Mouse (Mus musculus) left cerebral cortex, postnatal 10 days (tissue): Measurements from ENCODE around the gene Gcsh. TPM values are rescaled to one million over a fixed set of nuclear protein-coding genes. Genes with fewer than 3 reads are reported as not detected.
A peak's percentile ranks its signal among the peaks of the same experiment; 100 is the strongest.

ENCODE experiments used
- DNase-seq, 2 experiments: peaks; one replicate each; pipeline ENCODE4 v3.0.0; 2021 to 2022; ENCODE audit warnings: low spot score in 2 of 2, mixed read lengths in 1 of 2; ENCODE audit errors: extremely low spot score in 1 of 2
- intact Hi-C: fragments of 180-260 bp; cut with DNase I; formaldehyde crosslinking; loops from one replicate; pipeline ENCODE4 v1.15.1; 2025
- total RNA-seq, 2 experiments: library from RNA; stranded (reverse); gene quantifications; 2 replicates each; pipeline ENCODE4 v1.2.3; 2021

The Gcsh gene
- total RNA-seq, 2 experiments from 2014 or later: 43.3 to 43.7 TPM

DNA sequence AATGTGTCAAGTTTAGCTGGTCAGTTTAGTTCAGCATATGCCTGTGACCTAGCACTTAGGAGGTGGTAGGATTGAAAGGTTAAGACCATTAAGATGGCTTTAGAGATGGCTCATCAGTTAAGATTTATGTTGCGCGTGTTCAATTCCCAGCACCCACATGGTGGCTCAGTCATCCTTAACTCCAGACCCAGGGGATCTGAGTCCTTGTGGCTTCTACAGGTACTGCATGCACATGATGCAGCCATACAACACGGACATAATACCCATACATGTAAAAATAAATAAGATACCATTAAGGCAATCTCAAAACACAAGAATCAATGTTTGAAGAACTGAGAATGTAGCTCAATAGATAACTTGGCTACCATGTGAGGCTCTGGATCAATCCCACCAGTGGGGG is 3.5 kb downstream of the Gcsh start:
- intact Hi-C loops: loop anchor here (10.0 kb wide), 1 partner anchor 485 kb away; no protein-coding TSS in a partner anchor
- no peak for DNase-seq

DNA sequence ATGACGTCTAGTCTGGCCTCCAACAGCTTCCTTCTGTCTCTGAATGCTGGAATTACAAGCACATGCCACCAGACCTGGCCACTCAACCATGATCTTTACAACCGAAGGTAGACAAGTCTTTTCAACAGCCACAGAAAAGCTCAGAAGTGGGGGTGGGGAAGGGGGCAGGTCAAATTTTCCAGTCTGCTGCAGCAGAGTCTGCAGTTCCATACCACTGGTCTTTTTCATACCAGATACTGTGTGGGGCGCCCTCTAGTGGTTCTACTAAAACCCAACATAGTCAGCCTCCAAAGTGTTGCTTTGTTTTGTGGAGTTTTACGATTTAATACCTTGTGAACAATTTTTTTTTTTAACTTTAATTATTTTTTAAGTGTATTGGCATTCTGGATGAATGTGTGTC is 13.2 kb downstream of the Gcsh start:
- DNase-seq: peak; percentile 55 to 63
- intact Hi-C loops: no loop called here

DNA sequence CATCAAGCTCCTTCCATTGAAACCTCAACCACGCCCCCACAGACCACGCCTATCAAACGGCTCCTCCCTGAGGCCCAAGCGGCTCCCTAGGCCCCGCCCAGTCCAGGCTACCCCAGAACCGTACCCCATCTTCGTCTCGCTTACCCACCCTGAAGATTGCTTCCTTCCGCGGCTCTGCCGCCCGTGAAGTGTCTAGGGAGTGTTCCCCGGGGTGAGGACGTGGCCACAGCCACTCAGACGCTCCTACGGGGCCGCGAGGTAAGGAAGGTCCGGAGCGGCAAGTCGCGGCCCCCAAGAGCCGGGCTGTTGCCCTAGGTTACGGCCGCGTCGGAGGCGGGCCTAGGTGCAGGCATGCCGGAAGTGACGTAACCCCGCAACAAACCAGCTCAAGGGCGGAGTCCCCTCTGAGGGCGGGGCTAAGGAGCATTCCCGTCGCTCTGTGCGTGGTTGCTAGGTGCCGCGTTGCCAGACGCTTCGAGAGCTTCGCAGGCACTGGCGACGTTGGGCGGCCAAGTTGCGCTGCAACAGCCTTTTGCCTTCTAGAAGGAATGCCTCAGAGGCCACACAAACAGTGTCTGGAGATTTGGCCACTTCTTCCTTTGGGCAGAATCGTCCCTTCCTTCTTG is 14.6 kb downstream of the Gcsh start, which contains the start of gene 1700030J22Rik:
Gene 1700030J22Rik (minus strand): TSS at position 329 of the 626 bp plus-strand sequence.
- intact Hi-C loops: loop anchor here (5.0 kb wide), 1 partner anchor 36 kb away; the partner anchor contains the start of gene Atmin
- DNase-seq: peak; percentile 97 to 99

DNA sequence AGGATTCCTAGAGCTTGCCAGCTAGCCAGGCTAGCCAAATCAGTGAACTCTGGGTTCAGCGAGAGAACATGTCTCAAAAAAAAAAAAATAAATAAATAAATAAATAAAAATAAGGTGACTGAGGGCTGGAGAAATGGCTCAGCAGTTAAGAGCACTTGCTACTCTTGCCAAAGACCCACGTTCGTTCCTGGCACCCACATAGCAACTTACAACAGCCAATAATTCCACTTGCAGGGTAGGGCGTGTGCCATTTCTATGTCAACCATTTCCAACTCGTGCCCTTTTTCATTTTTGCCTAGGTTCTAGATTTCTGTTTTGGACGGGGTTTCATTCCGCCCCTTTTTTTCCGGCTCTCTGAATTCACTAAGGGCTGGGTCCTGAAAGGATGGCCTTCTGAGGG is 15.3 kb downstream of the Gcsh start:
- no peak for DNase-seq
- intact Hi-C loops: loop anchor here (5.0 kb wide), 1 partner anchor 36 kb away; the partner anchor contains the start of gene Atmin

DNA sequence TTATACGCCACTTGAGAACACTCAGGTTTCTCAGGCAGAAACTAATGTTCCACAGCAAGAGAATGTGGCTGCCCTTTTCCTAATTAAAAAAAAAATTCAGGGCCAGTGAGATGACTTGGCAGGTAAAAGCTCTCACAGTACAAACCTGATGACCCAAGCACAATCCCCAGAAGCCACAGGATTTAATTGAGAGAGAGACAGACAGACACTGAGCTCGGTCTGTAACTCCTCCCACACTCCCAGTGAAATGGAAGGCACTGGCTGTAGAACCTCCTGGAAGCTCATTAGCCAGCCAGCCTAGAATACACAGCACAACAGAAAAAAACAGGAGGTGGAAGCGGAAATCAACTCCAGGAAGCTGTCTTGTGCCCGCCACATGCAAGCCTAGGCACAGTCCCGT is 17.7 kb downstream of the Gcsh start:
- intact Hi-C loops: loop anchor here (5.0 kb wide), 1 partner anchor 33 kb away; the partner anchor contains the start of gene Atmin

DNA sequence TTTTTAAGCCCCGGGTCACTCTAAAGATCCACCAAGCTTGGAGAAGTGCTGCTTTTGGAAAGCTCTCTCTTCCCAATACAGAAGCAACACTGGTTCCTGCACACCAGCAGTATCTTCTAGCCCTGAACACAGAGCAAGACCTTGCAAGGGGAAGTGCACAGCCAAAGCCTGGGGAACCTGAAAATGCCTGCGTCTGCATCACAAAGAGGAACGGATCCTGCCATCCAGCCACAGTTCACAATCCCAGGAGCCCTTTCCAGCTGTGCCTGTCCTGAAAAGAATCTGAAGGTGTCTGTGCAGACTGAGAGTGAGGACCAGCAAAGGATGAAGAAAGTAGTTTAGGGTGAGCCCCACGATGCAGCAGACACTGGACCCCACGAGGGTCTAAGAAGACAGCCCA is 18.3 kb downstream of the Gcsh start:
- intact Hi-C loops: loop anchor here (5.0 kb wide), 1 partner anchor 33 kb away; the partner anchor contains the start of gene Atmin
- no peak for DNase-seq

More for the DNA sequence above, 17.7 kb downstream of the Gcsh start:
- no peak for DNase-seq

DNA sequence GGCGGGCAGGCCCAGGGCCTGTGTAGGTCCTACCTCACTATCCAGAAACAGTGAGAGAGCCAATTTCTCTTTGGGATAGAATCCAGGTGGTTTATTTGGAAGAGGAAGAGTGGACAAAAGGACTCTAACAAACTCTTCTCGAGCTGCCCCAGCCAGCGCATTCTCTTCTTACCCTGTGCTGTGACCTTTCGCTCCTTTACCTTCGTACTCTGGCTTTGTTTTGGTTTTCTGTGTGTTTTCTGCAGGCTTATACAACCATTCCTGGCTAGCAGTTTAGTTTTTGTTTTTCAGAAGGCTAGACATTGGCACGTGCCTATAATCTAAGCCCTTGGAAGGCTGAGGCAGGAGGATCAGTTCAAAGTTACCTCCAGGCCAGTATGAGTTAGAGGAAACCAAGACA is 23.8 kb downstream of the Gcsh start:
- intact Hi-C loops: no loop called here
- no peak for DNase-seq

DNA sequence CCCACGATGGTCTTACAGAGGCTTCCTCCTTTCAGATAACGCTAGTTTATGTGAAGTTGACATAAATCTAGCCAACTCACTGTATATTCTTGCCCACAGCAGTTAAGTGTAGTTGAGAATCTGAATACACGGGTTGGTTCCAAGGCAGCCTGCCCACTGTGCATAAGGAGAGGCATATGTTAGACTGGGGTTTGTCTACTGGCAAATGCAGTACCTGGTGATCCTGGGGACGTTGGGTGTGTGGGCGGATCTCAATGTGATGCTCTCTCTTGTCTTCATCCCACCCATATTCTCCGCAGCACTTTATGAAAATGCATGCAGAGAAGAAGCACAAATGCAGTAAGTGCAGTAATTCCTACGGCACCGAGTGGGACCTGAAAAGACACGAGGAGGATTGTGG is 38.9 kb downstream of the Gcsh start:
- DNase-seq: peak; percentile 62 to 70
- intact Hi-C loops: no loop called here

DNA sequence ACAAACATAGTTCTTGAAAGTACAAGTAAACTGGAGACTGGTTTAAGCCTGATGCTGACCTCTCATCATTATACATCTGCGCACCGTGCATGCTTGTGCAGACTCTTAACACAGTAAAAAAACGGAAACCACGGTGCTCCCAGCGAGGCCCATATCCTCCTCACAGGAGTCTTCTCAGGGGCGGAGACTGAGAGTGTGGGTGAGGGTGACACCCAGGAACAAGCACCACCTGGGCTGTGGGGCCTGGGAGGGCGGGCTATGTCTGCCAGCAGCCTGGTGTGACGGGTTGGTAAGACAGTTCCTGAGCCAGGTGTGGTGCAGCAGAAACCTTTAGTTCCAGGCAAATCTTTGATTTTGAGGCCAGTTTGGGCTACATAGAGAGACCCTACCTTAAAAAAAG is 40.9 kb downstream of the Gcsh start:
- intact Hi-C loops: no loop called here
- no peak for DNase-seq

DNA sequence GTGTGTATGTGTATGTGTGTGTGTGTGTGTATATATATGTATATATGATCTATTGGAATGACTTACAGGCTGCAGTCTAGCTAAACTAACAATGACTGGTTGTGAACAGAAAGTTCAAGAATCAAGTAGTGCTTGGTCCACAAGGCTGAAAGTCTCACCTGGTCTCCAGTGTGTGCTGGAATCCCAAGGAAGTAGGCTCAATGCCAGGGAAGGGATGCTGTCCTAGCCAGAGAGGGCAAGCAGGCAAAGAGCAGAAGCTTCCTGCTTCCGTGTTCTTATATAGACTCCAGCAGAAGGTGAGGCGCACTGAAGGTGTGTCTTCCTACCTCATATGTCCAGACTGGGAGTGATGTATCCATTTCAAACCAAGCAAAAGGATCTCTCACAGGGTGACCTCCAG is 41.6 kb downstream of the Gcsh start:
- DNase-seq: no peak
- intact Hi-C loops: no loop called here

DNA sequence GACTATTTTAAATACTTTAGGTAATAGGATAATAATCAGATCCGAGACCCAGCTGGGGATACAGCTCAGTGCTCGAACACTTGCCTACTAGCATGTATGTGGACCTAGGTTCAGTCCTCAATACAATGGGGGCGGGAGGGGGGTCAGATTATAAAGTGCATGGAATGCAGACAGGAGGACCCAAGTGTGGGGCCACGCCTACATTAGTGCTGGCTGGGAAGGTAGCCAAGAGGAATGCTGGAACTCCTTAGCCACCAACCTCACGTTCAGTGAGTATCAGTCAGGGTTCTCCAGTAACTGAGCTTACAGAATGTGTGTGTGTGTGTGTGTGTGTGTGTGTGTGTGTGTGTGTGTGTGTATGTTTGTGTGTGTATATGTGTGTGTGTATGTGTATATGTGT is 42.0 kb downstream of the Gcsh start:
- no peak for DNase-seq
- intact Hi-C loops: no loop called here

DNA sequence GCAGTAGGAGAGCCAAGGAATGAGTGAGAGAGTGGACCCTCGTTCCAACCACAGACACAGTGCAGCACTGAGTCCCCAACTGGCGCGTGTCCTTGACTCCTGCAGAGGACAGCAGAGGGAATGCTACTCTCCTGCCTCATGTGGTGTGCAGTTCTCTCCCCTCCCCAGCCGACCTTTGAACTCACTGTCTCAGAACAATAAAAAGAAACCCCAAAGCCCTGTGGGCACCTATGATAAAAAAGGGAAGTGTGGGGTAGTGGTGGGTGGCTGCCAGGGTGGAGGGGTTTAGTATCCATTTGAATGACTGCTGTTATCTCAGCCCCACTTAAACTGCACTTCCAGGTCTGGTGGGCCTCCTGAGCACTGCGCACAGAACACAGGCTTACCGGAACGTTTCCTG is 45.7 kb downstream of the Gcsh start:
- DNase-seq: no peak
- intact Hi-C loops: no loop called here

DNA sequence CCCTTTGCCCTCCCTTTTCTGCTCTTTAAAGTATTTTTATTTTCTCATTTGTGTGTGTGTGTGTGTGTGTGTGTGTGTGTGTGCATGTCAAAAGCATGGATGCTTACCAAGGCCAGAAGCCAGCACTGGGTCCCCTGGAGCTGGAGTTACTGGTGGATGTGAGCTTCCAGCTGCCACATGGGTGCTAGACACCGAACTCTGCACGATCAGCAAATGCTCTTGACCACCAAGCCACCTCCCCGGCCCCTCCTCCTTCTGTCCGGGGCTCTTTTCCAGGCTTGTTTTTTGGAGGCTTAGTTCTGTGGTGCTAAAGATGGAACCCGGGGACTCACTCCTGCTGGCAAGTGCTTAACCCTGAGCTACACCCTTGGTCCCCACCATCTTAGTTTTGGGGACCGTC is 46.5 kb downstream of the Gcsh start:
- intact Hi-C loops: no loop called here
- DNase-seq: no peak

DNA sequence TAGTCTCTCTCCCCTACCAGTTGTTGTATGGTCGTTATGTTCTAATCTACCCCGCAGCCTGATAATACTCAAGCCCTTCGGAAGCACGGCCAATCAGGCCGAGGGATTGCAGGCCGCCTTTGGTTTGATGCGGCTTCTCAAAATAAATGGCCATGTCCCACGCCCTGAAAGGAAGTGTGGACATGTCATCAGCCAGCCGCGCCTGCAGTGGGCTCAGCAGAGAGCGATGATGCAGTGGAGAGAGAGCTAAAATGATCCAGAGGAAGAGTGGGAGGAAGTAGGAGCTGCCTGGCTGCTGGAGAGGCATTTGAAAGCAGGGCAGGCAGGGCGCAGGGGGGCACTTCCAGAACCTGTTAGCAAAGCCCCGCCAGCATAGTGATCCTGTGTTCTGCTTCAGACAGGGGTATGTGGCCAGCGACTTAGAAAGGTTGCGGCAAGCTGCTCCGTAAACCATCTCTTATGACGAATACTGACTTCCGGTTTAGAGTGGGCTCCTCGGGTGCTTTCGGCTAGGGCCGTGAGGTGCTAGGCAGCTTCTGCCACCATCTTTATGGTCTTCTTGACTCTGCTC is 47.0 kb downstream of the Gcsh start:
- DNase-seq: peak in 1 of 2 experiments; percentile 39

DNA sequence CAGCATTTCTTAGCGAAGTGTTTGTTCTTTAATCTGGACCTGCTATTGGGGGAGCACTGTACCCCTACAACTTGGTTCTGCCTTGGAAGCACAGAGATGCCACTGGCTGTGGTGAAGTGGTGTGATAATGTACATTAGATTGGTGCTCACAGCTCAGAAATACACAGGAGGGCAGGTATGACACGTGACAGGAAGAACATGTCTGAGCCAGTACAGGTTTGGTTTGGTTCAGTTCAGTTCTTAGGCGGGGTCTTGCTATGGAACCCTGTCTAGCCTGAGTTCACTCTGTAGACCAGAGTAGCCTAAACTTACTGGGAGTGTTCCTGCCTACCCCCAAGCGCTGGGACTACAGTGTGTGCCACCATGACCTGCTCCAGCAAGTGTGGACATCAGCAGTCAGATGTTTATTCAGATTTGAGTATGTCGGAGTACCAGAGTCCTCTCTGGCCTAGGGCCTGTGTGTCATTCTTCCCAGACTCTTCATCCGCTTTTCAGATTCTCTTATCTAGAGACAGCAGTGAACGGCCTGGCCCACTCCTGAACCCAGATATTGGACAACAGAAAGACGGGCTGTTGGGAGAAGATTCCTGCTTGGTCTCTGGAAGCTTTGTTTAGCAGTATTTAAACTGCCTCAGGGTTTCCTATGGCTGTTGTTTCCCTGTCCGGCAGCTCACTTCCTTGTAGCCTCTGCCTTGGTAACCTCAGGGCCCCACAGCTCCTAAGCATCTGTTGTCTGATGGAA is 48.0 kb downstream of the Gcsh start:
- no peak for DNase-seq
- intact Hi-C loops: no loop called here

More for the DNA sequence above, 47.0 kb downstream of the Gcsh start:
- intact Hi-C loops: no loop called here

DNA sequence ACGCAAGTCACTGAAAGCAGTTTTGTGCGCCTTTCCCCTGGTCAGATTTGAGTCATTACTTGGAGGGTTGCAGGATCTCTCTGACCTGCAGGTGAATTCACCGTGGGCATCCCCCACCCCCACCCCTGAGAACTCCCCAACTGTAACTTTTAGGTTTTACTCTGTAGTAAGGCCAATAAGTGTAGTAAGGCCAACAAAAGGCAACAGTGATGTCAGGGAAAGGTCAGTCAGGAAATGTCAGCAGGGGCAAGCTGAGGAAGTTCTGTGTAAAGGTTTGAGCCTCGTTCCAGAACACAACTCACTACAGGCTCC is 49.0 kb downstream of the Gcsh start:
- intact Hi-C loops: loop anchor here (5.0 kb wide), 1 partner anchor 33 kb away; the partner anchor contains the start of gene 1700030J22Rik
- no peak for DNase-seq

DNA sequence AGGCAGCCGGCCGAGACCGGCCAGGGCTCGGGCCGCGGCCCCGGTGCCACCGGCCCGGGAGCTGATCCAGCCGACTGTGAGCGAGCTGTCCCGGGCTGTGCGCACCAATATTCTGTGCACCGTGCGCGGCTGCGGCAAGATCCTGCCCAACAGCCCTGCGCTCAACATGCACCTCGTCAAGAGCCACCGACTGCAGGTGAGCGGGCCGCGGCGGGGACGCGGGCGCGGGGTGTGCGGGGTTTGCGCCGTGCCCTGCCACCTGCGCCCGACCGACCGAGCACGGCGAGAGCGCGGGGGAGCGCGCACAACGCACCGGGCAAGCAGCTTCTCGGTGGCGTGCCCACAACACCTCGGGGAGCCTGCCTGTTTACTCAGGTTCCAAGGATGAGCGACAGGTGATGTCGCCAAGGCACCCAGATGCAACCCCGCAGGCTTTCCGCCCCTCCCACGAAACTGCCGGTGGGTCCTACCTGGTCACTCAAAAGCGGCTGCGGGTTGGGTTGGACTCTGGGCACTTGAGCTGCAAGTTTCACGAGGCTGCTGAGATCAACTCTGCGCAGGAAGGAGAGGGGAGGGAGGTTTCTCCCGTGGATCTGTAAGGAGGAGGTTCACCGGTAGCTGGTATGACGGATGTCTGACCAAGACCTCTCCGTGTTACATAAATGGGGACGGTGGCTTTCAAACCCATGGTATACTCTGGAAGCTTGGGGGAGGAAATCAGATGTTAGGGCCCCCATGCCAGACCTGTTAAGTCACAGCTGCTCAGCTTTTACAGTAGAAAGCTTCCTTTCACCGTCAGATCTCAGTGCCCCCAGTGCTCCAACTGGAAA is 49.6 kb downstream of the Gcsh start:
- intact Hi-C loops: loop anchor here (5.0 kb wide), 1 partner anchor 34 kb away; the partner anchor contains the start of gene 1700030J22Rik
- DNase-seq: peak; percentile 12 to 47

DNA sequence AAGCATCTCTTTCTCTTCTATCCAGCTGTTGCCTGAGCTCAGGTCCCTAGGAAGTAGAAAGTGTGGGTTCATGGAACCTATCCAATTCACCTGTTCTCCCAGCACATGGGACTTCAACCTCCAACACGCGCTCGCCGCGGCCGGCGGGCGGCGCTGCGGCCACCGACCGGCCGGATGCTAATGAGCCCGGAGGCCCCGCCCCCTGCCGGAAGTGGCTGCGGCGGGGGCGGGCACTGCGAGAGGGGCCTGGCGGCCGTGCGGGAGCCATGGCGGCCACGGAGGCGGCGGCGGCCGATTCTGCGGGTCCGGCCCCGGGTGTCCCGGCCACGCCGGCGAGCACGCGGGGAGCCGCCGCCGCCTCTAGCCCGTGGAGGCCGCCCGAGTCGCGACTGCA is 50.2 kb downstream of the Gcsh start, which contains the start of gene Atmin:
Gene Atmin (plus strand): TSS at position 233 of the 394 bp plus-strand sequence.
- DNase-seq: peak; percentile 72 to 93
- intact Hi-C loops: loop anchor here (5.0 kb wide), 1 partner anchor 34 kb away; the partner anchor contains the start of gene 1700030J22Rik
